Mouse (Mus musculus) lung, embryonic 16.5 days (tissue): ENCODE measurements at regions not wholly inside any gene's neighbourhood (a gene's known extent, or its start where the extent isn't known, plus 50 kb on each side); places are given as distances from the start of the nearest gene placed in this dataset.

ENCODE experiments used
- ATAC-seq: fragments of 200-750 bp; cut with Nextera tagmentation; 2 replicates; pipeline ENCODE4 v1.8.0; 2017; ENCODE audit warnings: low read depth, mild to moderate bottlenecking, moderate library complexity
- H3K27ac ChIP-seq: fragments of 300-500 bp; sonication (generic); 2 replicates; pipeline ENCODE4 v1.5.1; 2014; ENCODE audit warnings: mild to moderate bottlenecking, control low read depth, low read length
- H3K27me3 ChIP-seq: fragments of 300-500 bp; sonication (generic); 2 replicates; pipeline ENCODE4 v1.6.1; 2014; ENCODE audit warnings: low read depth, low read length, mixed read lengths; ENCODE audit not compliant: control insufficient read depth, insufficient read depth
- H3K36me3 ChIP-seq: fragments of 300-500 bp; sonication (generic); 2 replicates; pipeline ENCODE4 v1.6.1; 2014; ENCODE audit warnings: low read length; ENCODE audit not compliant: control insufficient read depth, insufficient read depth
- H3K4me1 ChIP-seq: fragments of 300-500 bp; sonication (generic); replicated peaks from 2 replicates; pipeline ENCODE4 v1.6.1; 2014; ENCODE audit warnings: low read length, mixed read lengths; ENCODE audit not compliant: control insufficient read depth, insufficient read depth
- H3K4me2 ChIP-seq: fragments of 300-500 bp; sonication (generic); 2 replicates; pipeline ENCODE4 v1.6.1; 2014; ENCODE audit warnings: low read depth, low read length, control low read depth
- H3K4me3 ChIP-seq: fragments of 300-500 bp; sonication (generic); 2 replicates; pipeline ENCODE4 v1.5.1; 2014; ENCODE audit warnings: mild to moderate bottlenecking, low read length, control low read depth
- H3K9ac ChIP-seq: fragments of 300-500 bp; sonication (generic); 2 replicates; pipeline ENCODE4 v1.6.1; 2014; ENCODE audit warnings: low read length, control low read depth
- H3K9me3 ChIP-seq: fragments of 300-500 bp; sonication (generic); 2 replicates; pipeline ENCODE4 v1.6.1; 2016; ENCODE audit warnings: low read length; ENCODE audit not compliant: control insufficient read depth
- WGBS: fragments of 180-500 bp; shearing (Covaris S2); extraction: QIAGEN DNeasy Blood & Tissue Kit; methylation state at CpG from one replicate; pipeline ENCODE4 v1.1.7; 2014; 5-methylcytosine and 5-hydroxymethylcytosine counted together

GRCm38 (mm10) chr8:11923115-11923514, 82.8 kb downstream of the Tex29 start:
- no peaks in the 10 kb centered on the region for H3K36me3 ChIP-seq
- H3K4me2 ChIP-seq, result no peak overlapping the region
- no peaks in the 10 kb centered on the region for H3K9me3 ChIP-seq
- no peaks in the 10 kb centered on the region for H3K4me1 ChIP-seq
- H3K4me3 ChIP-seq, result no peak overlapping the region
- peak; percentile 15; the same call in 1 of the 2 replicates for ATAC-seq
- H3K27ac ChIP-seq, result no peak overlapping the region
- 38% methylated on average over 7 of the region's 7 CpGs for WGBS
- H3K9ac ChIP-seq, result no peak overlapping the region
- H3K27me3 ChIP-seq, result no peaks in the 10 kb centered on the region

- peak; percentile 23; the same call in 1 of the 2 replicates for ATAC-seq
- H3K27me3 ChIP-seq, result no peaks in the 10 kb centered on the region
- no peaks in the 10 kb centered on the region for H3K9me3 ChIP-seq
- H3K4me3 ChIP-seq, result no peak overlapping the region
- 59% methylated on average over 11 of the region's 11 CpGs for WGBS
- H3K4me2 ChIP-seq, result no peak overlapping the region
- no peaks in the 10 kb centered on the region for H3K36me3 ChIP-seq
- H3K9ac ChIP-seq, result no peak overlapping the region
- H3K27ac ChIP-seq, result no peak overlapping the region
- no peaks in the 10 kb centered on the region for H3K4me1 ChIP-seq
Observed at GRCm38 (mm10) chr8:11924165-11924564, 83.9 kb downstream of the Tex29 start.

GRCm38 (mm10) chr8:11942892-11943332, 102.6 kb downstream of the Tex29 start:
- no peaks in the 10 kb centered on the region; the same call in 1 of the 2 replicates for H3K27me3 ChIP-seq
- H3K4me2 ChIP-seq, result no peak overlapping the region
- no peaks in the 10 kb centered on the region for H3K4me1 ChIP-seq
- ATAC-seq, result peak; percentile 78
- no peaks in the 10 kb centered on the region for H3K9me3 ChIP-seq
- no peak overlapping the region for H3K27ac ChIP-seq
- H3K4me3 ChIP-seq, result no peak overlapping the region
- H3K36me3 ChIP-seq, result no peaks in the 10 kb centered on the region
- no peak overlapping the region for H3K9ac ChIP-seq
- 26% methylated on average over 6 of the region's 6 CpGs for WGBS

- H3K27me3 ChIP-seq, result no peaks in the 10 kb centered on the region
- no peaks in the 10 kb centered on the region for H3K9me3 ChIP-seq
- H3K4me2 ChIP-seq, result no peak overlapping the region
- H3K9ac ChIP-seq, result no peak overlapping the region
- H3K27ac ChIP-seq, result no peak overlapping the region
- ATAC-seq, result no peak
- H3K4me3 ChIP-seq, result no peak overlapping the region
- no peaks in the 10 kb centered on the region for H3K4me1 ChIP-seq
- H3K36me3 ChIP-seq, result no peaks in the 10 kb centered on the region
- 71% methylated on average over 8 of the region's 8 CpGs for WGBS
Observed at GRCm38 (mm10) chr8:11947766-11948165, 107.5 kb downstream of the Tex29 start.

GRCm38 (mm10) chr8:11956268-11956667, 116.0 kb downstream of the Tex29 start:
- ATAC-seq, result no peak
- 17% methylated on average over 7 of the region's 7 CpGs for WGBS

GRCm38 (mm10) chr8:11957046-11957783, 116.9 kb downstream of the Tex29 start:
- no peak overlapping the region for H3K9ac ChIP-seq
- no peak overlapping the region for H3K27ac ChIP-seq
- H3K4me1 ChIP-seq, result no peaks in the 10 kb centered on the region
- H3K27me3 ChIP-seq, result no peaks in the 10 kb centered on the region
- H3K4me3 ChIP-seq, result no peak overlapping the region
- H3K9me3 ChIP-seq, result no peaks in the 10 kb centered on the region
- H3K36me3 ChIP-seq, result no peaks in the 10 kb centered on the region
- WGBS, result 57% methylated on average over 7 of the region's 7 CpGs
- no peak for ATAC-seq
- no peak overlapping the region for H3K4me2 ChIP-seq

More at GRCm38 (mm10) chr8:11956268-11956667, 116.0 kb downstream of the Tex29 start:
- no peak overlapping the region for H3K27ac ChIP-seq
- H3K4me2 ChIP-seq, result no peak overlapping the region
- H3K4me1 ChIP-seq, result no peaks in the 10 kb centered on the region
- H3K9me3 ChIP-seq, result no peaks in the 10 kb centered on the region
- no peak overlapping the region for H3K9ac ChIP-seq
- H3K36me3 ChIP-seq, result no peaks in the 10 kb centered on the region
- no peaks in the 10 kb centered on the region for H3K27me3 ChIP-seq
- no peak overlapping the region for H3K4me3 ChIP-seq

DNA sequence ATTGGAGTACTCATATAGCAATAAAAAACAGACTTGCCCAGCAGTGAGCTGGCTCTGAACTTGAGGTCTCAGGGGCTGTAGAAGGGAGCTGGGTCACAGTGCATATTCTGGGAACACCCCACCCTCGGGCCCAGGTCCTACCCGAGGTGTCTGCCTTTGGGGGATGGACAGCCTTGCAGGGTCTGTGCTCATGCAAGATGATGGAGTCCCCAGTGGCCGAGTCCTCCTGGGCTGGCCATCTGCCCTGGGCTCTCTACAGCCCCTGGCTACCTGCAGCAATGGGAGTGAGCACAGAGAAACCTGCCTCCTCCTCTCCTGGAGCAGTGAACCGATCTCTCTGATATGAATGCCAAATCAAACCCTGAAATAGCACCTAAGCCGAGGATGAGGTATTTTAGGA, 117.9 kb downstream of the Tex29 start:
- WGBS, result 50% methylated on average over 5 of the region's 5 CpGs
- ATAC-seq, result no peak

DNA sequence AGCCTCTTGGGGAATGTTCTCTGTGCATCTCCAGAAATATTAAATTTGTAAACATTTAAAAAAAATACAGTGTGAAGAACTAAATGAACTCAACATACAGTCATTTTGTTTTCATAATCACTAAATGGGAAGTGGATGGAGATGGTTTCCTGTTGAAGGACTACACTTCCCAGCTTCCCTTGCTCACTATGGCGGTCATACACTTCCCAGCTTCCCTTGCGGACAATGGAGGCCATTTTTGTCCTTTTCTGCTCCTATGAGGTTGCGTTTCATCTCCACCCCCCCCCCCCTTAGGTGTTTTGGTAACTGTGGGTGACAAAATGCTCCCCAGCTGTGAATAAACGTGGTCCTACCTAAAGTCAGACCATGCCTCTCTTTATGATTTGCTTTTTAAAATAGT, 119.2 kb downstream of the Tex29 start:
- WGBS, result 76% methylated on average over 4 of the region's 4 CpGs
- no peak overlapping the region for H3K27ac ChIP-seq
- ATAC-seq, result no peak
- H3K9me3 ChIP-seq, result no peaks in the 10 kb centered on the region
- no peak overlapping the region for H3K9ac ChIP-seq
- H3K36me3 ChIP-seq, result no peaks in the 10 kb centered on the region
- no peaks in the 10 kb centered on the region for H3K27me3 ChIP-seq
- no peaks in the 10 kb centered on the region for H3K4me1 ChIP-seq
- no peak overlapping the region for H3K4me3 ChIP-seq
- no peak overlapping the region for H3K4me2 ChIP-seq

More for the DNA sequence above, 117.9 kb downstream of the Tex29 start:
- Histone ChIP-seq H3K36me3 (no peaks in the 10 kb centered on the region), H3K9ac (no peak overlapping the region), H3K27ac (no peak overlapping the region), H3K9me3 (no peaks in the 10 kb centered on the region), H3K4me1 (no peaks in the 10 kb centered on the region), H3K4me3 (no peak overlapping the region), H3K4me2 (no peak overlapping the region), H3K27me3 (no peaks in the 10 kb centered on the region)

DNA sequence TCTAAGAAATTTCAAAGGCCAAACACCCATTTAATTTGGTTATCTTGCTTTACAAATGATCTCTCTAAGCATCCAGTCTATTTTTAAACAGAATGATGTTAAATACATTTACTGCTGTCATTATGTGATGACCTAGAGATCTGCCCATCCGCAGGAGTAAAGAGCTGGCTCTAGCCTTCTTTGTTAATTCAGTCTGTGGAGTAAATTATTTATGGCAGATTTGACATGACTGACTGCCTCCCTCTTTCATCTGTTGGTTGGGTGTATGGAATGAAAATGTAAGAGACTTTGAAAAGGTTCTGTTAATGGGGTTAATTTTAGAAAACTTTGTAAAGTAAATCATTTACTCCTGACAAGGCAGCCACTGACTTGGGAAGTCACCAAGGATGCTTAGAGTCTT, 123.3 kb downstream of the Tex29 start:
- no peaks in the 10 kb centered on the region for H3K4me1 ChIP-seq
- no peak overlapping the region for H3K4me2 ChIP-seq
- H3K4me3 ChIP-seq, result no peak overlapping the region
- no peaks in the 10 kb centered on the region; the same call in 1 of the 2 replicates for H3K27me3 ChIP-seq
- H3K36me3 ChIP-seq, result no peaks in the 10 kb centered on the region
- no peak overlapping the region for H3K27ac ChIP-seq
- H3K9me3 ChIP-seq, result no peaks in the 10 kb centered on the region
- H3K9ac ChIP-seq, result no peak overlapping the region
- 49% methylated on average over 1 of the region's 1 CpGs for WGBS
- no peak for ATAC-seq
